Mouse (Mus musculus) thymus, adult 2 months (tissue): ENCODE results near the gene Cdhr2.

Experiments
- CTCF ChIP-seq: fragments of 200-500 bp; IDR thresholded peaks from 2 replicates; pipeline ENCODE4 v1.5.1; 2012; ENCODE audit warnings: mild to moderate bottlenecking, control low read depth, low read length, moderate library complexity, borderline replicate concordance; ENCODE audit not compliant: control insufficient read depth, poor library complexity, insufficient read depth; ENCODE audit errors: extremely low read depth
- POLR2A ChIP-seq: fragments of 200-500 bp; IDR thresholded peaks from 2 replicates; pipeline ENCODE4 v1.6.1; 2012; ENCODE audit warnings: mild to moderate bottlenecking, low read length, control low read depth, moderate library complexity; ENCODE audit not compliant: control insufficient read depth, poor library complexity, insufficient read depth; ENCODE audit errors: extremely low read depth

DNA sequence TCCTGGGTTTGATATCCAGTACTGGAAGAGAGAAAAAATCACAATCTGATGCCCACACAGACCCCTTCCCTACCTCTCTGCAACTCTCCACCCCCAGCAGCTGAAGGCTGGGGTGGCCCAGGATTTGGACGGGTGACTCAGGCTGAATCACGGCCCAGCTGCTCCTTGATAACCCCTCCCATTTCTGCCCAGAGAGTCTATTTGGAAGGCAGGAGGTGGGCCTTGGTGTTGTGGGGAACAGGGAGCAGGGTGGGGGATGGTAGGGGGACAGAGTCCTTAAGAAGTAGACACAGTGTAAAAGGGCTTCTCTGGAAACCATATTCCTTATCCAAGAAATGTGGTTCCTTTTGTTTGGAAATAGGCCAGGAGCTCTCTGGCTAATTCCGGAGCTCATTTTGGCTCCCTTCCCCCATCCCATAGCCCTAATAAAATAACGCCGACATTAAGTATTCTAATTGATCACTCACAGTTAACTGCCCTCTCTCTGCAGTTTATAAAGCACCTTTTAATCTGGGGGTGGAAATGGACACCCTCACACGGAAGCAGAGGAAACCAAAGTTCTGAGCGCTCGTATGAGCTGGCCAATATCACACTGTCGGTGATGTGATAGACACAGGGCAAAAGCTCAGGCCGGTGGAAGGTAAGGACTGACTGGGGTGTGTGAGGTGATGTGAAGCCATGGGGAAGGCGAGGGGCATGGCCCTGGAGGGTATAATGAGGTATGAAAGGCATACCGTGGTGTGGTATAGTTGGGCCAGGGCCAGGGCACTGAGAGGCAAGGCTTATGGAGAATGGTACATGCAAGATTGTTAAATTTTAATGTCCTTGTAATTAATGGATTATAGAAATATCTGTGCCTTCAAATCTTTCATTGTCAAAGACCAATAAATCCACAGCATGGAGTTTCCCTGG is 53.2 kb downstream of the Cdhr2 start:
- TF ChIP-seq CTCF: no peak
- no peak for TF ChIP-seq POLR2A
